In the genomic region with DNA sequence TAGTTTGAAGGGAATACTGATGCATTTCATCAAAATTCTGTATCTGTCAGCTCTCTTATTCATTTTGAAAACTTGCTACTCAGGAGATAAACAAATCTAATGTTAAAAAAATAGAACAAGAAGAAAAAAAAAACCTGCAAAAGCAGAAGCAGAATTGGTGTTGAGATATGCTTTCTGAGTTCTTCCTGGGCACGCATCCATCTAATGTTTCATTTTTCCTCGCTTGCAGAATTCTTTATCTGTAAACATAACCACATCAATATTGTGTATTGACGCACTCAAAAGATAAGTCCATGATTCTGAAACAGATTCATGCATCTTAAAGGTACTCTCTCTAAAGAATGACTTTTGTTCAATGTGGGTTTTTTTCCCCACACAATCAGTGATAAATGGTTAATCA, we compare ENCODE assay signal across 35 mouse cellular contexts.
"Had no signal": no experiment of that assay in that cellular context is flagged by ENCODE, and none has a peak within 500 bp of the region (broad histone marks: within the 10 kb centered on the region; RNA-seq: fewer than 3 reads in every experiment).

No protein-coding gene starts in this region.

- ATAC-seq: hindbrain, embryonic 16.5 days; hindbrain, postnatal 0 days; inflammation-experienced regulatory T-cells, adult 6 months; intestine, embryonic 15.5 days; intestine, embryonic 16.5 days; intestine, postnatal 0 days had no signal

- DNase-seq: heart, postnatal 10 days; heart, postnatal 14 days; heart, postnatal 36 days; heart, postnatal 4 days; kidney, adult 11 months; kidney, adult 18-20 months; kidney, adult 2 months; kidney, adult 8-10 months; kidney, adult 9 months; kidney, postnatal 10 days; kidney, postnatal 14 days; kidney, postnatal 25 days; kidney, postnatal 36 days; kidney, postnatal 4 days; layer of hippocampus, adult 9-11 months; layer of hippocampus, postnatal 36 days had no signal

- H3K9ac ChIP-seq: heart, embryonic 12.5 days; heart, embryonic 13.5 days; heart, embryonic 15.5 days; hindbrain, embryonic 12.5 days; hindbrain, embryonic 13.5 days; hindbrain, embryonic 14.5 days; hindbrain, embryonic 15.5 days; intestine, embryonic 15.5 days; kidney, embryonic 15.5 days had no signal

- H3K9me3 ChIP-seq: heart, embryonic 12.5 days; heart, embryonic 13.5 days; heart, embryonic 15.5 days; hindbrain, embryonic 10.5 days; hindbrain, embryonic 12.5 days; hindbrain, embryonic 13.5 days; hindbrain, embryonic 15.5 days; intestine, embryonic 15.5 days; kidney, embryonic 15.5 days had no signal

- H3K27ac ChIP-seq: heart, embryonic 13.5 days; heart, embryonic 15.5 days; hindbrain, embryonic 10.5 days; hindbrain, embryonic 12.5 days; hindbrain, embryonic 13.5 days; hindbrain, embryonic 14.5 days; hindbrain, embryonic 15.5 days; hindbrain, postnatal 0 days; intestine, embryonic 15.5 days; kidney, embryonic 15.5 days; kidney, postnatal 0 days; layer of hippocampus, adult 2 months; left cerebral cortex, adult 2 months had no signal

- H3K27me3 ChIP-seq: heart, embryonic 12.5 days; heart, embryonic 13.5 days; heart, embryonic 15.5 days; hindbrain, embryonic 12.5 days; hindbrain, embryonic 13.5 days; hindbrain, embryonic 15.5 days; intestine, embryonic 15.5 days; kidney, embryonic 15.5 days had no signal

- H3K4me2 ChIP-seq: heart, embryonic 11.5 days; heart, embryonic 12.5 days; heart, embryonic 13.5 days; heart, embryonic 15.5 days; hindbrain, embryonic 12.5 days; hindbrain, embryonic 13.5 days; hindbrain, embryonic 14.5 days; hindbrain, embryonic 15.5 days; intestine, embryonic 15.5 days; kidney, embryonic 15.5 days had no signal

- H3K36me3 ChIP-seq: heart, embryonic 12.5 days; heart, embryonic 13.5 days; heart, embryonic 15.5 days; hindbrain, embryonic 10.5 days; hindbrain, embryonic 12.5 days; hindbrain, embryonic 13.5 days; hindbrain, embryonic 15.5 days; intestine, embryonic 15.5 days; kidney, embryonic 15.5 days had no signal

- H3K4me3 ChIP-seq: heart, embryonic 12.5 days; heart, embryonic 13.5 days; heart, embryonic 15.5 days; hindbrain, embryonic 10.5 days; hindbrain, embryonic 12.5 days; hindbrain, embryonic 13.5 days; hindbrain, embryonic 15.5 days; intestine, embryonic 15.5 days; kidney, embryonic 15.5 days; layer of hippocampus, adult 2 months; left cerebral cortex, adult 2 months had no signal

- H3K4me1 ChIP-seq: heart, embryonic 12.5 days; heart, embryonic 13.5 days; heart, embryonic 15.5 days; hindbrain, embryonic 10.5 days; hindbrain, embryonic 12.5 days; hindbrain, embryonic 13.5 days; hindbrain, embryonic 15.5 days; intestine, embryonic 15.5 days; kidney, embryonic 15.5 days had no signal
